Mouse (Mus musculus): ENCODE data around the gene Lcn8.

GRCm38 (mm10) chr2:25627811-25628210, 25.1 kb upstream of the Lcn8 start, which contains the start of gene Fcna:
- TF ChIP-seq CTCF (conservative IDR thresholded peaks at IDR 0.05; ENCODE audit: insufficient read depth, insufficient read length, low read depth, low read length): no peak
- no peak for TF ChIP-seq POLR2A (IDR thresholded peaks at IDR 0.05; ENCODE audit: low read depth, low read length)
